Mouse (Mus musculus) brain, embryonic 18.5 days (tissue): ENCODE data around the gene T2.
A peak's percentile ranks its signal among the peaks of the same experiment; 100 is the strongest.

Experiments
- DNase-seq: peaks from one replicate; pipeline ENCODE4 v3.0.0-alpha.2; 2012; ENCODE audit warnings: low read depth, low spot score

T2 gene

GRCm38 (mm10) chr17:8416865-8417264 is 61.1 kb downstream of the T2 start:
- DNase-seq = no peak

DNA sequence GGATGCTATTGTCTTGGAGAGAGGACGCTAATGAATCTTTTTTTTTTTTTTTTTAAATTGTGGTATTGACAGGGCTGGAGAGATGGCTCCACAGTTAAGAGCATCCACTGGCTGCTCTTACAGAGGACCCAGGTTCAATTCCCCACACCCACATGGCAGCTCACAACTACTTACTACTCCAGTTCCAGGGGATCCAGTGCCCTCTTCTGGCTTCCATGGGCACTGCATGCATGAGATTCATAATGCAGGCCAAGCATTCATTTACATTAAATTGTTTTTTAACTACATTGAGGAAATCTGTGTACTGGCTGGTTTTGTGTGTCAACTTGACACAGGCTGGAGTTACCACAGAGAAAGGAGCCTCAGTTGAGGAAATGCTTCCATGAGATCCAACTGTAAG is 64.9 kb downstream of the T2 start:
- DNase-seq = no peak

GRCm38 (mm10) chr17:8421517-8421916 is 65.7 kb downstream of the T2 start:
- no peak for DNase-seq

DNA sequence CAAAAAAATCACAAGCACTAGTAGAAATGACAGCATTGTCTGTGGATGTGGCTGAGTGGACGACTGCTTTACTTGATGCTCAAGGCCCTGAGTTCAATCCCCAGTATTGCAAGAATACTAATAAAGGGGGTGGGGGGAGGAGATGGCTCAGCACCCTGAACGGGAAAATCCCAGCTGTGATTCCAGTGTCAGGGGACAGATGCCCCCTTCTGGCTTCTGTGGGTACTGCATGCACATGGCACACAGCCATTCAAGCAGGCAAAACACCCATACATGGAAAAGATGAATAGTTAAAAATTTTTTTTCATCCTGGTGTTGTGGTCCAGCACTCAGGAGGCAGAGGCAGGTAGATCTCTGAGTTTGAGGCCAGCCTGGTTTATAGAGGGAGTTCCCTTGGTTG is 67.5 kb downstream of the T2 start:
- no peak for DNase-seq

GRCm38 (mm10) chr17:8429436-8429835 is 73.6 kb downstream of the T2 start:
- DNase-seq = no peak

DNA sequence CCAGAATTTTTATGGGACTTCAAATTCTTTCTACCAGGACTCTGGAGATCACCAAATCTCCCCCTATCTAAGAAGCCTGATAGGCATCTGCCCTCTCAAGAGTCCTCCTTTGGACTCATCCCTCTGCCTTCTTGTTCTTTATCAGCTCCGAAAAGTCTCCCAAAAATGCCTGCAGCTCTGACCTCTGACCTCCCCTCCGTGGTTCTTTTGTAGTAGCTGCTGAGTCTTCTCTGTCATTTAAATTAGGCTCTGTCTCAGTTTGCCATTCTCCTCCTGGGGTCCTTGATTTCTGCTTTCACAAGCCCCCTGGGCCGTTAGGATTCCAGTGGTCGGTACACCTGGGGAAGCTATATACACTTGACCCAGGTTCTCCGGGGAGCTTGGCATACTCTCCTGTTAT is 74.1 kb downstream of the T2 start:
- no peak for DNase-seq

- no peak for DNase-seq
Observed at GRCm38 (mm10) chr17:8432179-8432800, 76.5 kb downstream of the T2 start.

DNA sequence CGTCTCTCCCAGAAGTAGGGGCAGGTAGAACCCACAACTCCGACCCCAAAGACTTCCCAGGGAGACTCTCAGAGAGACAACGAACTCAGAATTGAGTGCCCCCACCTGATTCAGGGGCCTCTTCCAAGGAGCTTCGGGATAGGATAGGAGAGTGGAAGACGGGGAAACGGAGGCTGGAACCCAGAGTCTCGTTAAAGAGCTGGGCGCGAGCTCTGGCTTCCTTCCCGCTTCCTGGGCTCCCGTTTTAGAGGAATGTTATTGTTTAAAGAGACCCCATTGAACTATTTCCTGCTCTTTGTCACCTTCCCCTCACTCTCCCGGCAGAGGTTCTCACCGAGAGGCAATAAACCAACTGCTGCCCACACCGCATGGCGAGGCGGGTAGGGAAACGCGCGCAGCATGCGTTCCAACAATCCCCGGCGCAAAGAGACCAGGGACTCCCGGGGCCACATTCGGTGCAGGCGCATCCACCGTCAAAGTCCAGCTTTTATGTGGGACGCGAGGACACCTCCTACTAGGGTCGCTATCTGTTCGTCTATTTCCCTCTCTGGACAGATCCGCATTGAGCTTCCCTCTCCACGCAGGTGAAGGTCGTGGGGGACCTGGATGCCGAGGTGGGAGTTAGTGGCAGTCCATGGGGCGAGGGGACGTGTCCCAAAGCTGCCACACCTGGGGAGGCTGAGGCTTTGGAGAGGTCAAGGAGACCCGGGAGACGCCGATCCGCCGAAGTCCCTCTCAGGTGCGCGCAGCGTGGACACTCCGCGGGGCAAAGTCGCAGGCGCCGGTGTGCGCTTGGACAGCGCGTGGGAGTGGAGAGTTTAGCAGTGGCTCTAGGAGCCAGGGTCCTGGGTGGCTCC is 77.6 kb downstream of the T2 start:
- DNase-seq = no peak

GRCm38 (mm10) chr17:8433978-8434960 is 78.5 kb downstream of the T2 start, which contains the start of gene T:
T (plus strand) TSS chr17:8434423.
- DNase-seq = no peak

DNA sequence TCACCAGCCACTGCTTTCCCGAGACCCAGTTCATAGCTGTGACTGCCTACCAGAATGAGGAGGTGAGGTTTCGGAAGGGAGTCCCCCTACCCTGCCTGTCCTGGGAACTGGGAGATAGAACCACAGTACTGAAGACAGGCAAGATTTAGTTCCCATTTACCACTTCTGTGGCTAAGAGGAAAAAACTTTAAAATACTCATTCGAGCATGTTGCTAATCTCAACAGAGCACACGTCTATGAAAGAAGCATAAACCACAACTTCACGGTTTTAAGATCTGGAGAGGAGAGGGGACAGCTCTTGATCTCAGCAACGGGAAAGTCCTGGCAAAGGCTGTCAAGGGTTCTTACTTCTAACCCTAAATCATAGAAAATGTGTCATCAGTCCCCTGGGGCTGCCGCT is 80.4 kb downstream of the T2 start:
- no peak for DNase-seq

DNA sequence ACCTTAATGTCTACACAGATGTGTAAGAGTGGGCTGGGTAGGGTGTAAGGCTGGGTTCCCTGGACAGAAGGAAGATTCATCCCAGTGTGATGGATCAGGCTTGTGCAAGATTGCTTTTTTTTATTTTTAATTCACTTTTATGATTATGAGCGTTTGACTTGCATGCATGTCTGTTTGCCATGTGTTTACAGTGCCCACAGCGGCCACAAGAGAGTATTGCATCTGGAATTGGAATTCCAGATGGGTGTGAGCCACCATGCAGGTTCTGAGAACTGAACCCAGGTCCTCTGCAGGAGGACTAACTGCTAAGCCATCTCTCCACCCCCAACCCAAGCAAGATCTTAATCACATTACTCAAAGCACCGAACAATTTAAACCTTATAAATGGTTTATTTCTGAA is 88.3 kb downstream of the T2 start:
- DNase-seq = no peak

GRCm38 (mm10) chr17:8447676-8448192 is 91.9 kb downstream of the T2 start:
- no peak for DNase-seq

- DNase-seq = no peak
Observed at GRCm38 (mm10) chr17:8448324-8448723, 92.5 kb downstream of the T2 start.

DNA sequence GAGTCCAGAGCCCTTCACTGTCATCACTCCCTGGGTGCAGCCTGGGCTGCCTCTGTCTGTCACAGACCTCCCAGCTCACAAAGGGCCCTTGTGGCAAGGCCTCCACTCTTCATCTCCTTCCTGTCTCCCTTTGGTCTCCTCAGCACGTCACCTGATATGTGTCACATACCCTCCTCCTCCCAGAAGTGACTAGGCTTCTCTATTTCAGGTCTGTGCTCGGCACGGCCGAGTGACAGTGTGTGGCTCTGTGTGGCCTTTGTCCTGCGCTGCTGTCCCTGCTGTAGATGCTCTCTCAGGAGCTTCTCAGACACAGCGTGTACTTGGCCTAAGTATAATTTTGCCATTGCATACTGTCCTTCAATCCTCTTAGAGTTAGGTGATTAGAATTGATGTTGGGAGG is 99.4 kb downstream of the T2 start:
- DNase-seq = no peak

GRCm38 (mm10) chr17:8455601-8456000 is 99.8 kb downstream of the T2 start:
- DNase-seq = no peak

DNA sequence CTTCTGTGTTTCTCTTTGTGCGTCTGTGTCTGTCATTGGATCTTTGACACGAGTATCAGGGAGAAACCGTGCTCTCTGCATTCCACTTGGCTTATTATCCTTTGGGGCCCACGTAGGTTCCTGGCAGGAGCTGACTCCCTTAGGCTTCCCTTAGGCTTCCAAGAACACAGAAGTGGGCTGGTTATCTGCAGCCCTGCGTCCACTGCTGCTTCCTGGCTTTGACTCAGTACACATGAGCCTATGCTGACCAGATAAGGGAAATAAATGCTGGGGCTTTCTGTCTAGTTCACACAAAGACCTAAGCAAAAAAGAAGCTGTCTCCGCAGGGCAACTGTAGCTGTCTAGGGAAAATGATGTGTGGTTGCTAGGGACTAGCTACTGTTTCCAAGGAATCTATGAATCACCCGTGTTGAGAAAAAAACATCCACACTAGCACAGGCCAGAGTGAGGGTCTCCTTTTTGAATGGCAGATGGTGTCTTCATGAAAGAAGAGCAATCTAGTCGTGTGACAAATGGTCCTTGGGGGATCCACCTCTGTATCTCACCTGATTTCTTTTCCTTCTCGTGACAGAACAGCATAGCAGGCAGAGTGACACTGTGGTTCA is 101.2 kb downstream of the T2 start:
- DNase-seq = no peak

GRCm38 (mm10) chr17:8461568-8461967 is 105.8 kb downstream of the T2 start:
- DNase-seq = no peak

DNA sequence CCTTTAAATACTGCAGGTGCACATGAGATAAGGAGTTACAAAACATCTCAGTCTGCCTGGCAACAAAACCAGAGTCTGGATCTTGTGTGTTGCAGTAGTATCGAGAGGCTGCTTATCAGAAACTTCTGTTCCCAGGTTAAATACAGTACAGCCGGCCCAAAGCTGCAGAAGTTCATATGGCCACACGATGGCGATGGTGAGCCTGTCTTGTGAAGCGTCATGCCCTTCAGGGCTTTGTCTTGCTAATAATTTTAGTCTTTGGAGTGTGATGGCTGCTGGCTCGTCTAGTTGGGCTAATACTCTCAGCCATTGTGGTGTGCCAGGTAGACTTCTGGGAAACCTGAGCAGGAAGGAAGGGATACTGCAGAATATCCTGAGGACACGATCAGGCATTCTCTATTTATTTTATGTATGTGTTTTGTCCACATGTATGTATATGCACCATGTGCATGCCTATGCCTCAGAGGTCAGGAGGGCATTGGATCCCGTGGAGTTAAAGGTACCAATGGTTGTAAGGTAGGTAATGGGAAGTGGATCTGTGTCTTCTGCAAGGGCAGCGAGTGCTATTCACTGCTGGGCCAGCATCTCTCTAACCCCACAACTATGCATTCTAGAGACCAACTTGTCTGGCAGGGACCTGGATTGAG is 107.8 kb downstream of the T2 start:
- peak; percentile 52 for DNase-seq

DNA sequence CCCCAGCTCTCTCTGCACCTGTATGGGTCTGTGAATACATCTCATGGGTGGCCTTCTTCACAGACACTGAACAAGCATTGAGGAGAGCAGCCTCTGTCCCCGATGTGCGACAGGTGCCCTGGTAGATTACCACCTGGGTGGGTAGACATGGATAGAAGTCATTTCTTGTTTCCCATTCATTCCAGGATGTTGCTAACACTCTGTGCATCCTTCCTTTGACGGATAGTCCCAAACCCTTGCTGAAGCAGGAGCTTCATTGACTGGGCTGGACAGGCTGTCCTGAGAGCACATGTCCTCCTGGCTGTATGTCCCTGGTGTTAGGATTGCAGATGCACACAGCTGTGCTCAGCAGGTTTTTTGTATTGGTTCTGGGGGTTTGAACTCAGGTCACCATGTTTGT is 112.0 kb downstream of the T2 start:
- DNase-seq = no peak

GRCm38 (mm10) chr17:8468716-8469344 is 113.0 kb downstream of the T2 start:
- no peak for DNase-seq
